Mouse (Mus musculus) mouse trophoblast stem cell (cell line): ENCODE results near the gene Gm20765.
"Not testable (repeated sequence)": the region's sequence is repeated elsewhere in the genome, so short reads cannot be mapped to it uniquely, and the experiment has no call there.

ENCODE experiments used
- in situ Hi-C, 2 experiments: fragments of 300-500 bp; cut with MseI, MboI; formaldehyde crosslinking; loops; 2 replicates in 1 of 2; 3 replicates in 1 of 2; pipeline ENCODE4 v1.15.1; 2025

The Gm20765 gene

GRCm38 (mm10) chr10:104185233-104185632, at the start of gene Gm20765:
Gene Gm20765 (plus strand): TSS chr10:104185533.
- in situ Hi-C loops, result not testable (repeated sequence)

- in situ Hi-C loops, result not testable (repeated sequence)
Observed at GRCm38 (mm10) chr10:104142687-104143086, 42.6 kb upstream of the Gm20765 start, which contains the start of gene Gm21293. Gene Gm21293 (plus strand): TSS chr10:104142987.

- in situ Hi-C loops, result not testable (repeated sequence)
Observed at GRCm38 (mm10) chr10:104151197-104151596, 34.1 kb upstream of the Gm20765 start, which contains the start of gene Gm6763. Gene Gm6763 (plus strand): TSS chr10:104151497.

GRCm38 (mm10) chr10:104159706-104160105, 25.6 kb upstream of the Gm20765 start, which contains the start of gene Gm8764:
Gene Gm8764 (plus strand): TSS chr10:104160006.
- in situ Hi-C loops, result not testable (repeated sequence)

GRCm38 (mm10) chr10:104168215-104168614, 17.1 kb upstream of the Gm20765 start, which contains the start of gene Gm21304:
Gene Gm21304 (plus strand): TSS chr10:104168515.
- in situ Hi-C loops, result not testable (repeated sequence)

- in situ Hi-C loops, result not testable (repeated sequence)
Observed at GRCm38 (mm10) chr10:104176724-104177123, 8.6 kb upstream of the Gm20765 start, which contains the start of gene Gm21312. Gene Gm21312 (plus strand): TSS chr10:104177024.

DNA sequence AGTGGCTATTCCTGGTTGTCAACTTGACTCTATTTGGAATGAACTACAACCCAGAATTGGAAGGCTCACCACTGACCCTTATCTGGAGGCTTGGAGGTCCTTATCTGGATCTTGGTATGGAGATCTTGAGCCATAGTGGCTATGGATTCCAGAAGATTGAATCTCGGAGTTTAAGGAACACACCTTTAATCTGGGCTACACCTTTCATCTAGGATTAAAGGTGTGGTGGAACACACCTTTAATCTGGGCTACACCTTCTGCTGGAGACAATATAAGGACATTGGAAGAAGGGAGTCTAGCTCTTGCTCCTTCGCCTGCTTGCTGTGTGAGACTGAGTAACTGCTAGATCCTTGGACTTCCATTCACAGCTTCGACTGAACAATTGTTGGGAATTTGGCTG, 8.4 kb downstream of the Gm20765 start, which contains the start of gene Gm4340:
Gm4340 (plus strand) TSS at position 301 of the 400 bp plus-strand sequence.
- in situ Hi-C loops, result not testable (repeated sequence)

- in situ Hi-C loops, result no loop called here
Observed at GRCm38 (mm10) chr10:104209655-104210054, 24.3 kb downstream of the Gm20765 start.

DNA sequence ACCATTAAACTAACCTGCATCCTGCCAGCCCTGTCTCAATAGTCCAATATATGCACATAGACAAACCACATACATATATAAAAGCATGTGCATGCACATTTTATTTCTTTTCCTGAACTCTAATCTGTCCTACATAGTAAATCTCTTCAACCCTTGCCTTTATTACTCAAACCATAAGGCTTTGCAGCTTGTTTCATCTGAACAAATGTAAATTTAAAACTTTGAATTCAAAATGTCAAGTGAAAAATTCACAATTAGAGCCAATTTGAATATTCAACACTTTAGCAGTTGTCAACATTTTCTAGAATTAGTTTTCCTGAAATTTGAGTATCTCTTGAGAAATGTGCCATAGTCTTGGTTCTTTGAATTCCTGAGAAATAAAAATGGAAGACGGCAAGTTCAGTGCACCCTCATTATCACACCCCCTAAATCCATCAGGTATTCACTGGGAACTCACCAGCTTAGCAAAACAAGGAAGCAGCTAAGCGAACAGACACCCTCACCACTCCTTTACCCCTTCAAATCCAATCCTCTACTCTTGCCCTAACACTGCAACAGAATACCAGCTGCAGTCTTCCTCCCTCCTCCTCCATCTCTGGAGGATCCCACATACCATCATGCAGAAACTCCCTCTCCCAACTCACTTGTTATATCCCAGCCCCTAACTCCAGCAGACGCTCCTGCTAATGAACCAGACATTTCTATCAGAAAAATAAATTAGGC, 25.1 kb downstream of the Gm20765 start:
- in situ Hi-C loops, result no loop called here

- in situ Hi-C loops, result no loop called here
Observed at GRCm38 (mm10) chr10:104214527-104214926, 29.2 kb downstream of the Gm20765 start.

- in situ Hi-C loops, result no loop called here
Observed at GRCm38 (mm10) chr10:104220303-104221021, 35.1 kb downstream of the Gm20765 start.
